Mouse (Mus musculus): ENCODE results near the gene Gm30083. TPM values are rescaled to one million over a fixed set of nuclear protein-coding genes. Genes with fewer than 3 reads are reported as not detected.

Gm30083 gene
- polyA plus RNA-seq, 1 experiment from 2014 or later = not detected

DNA sequence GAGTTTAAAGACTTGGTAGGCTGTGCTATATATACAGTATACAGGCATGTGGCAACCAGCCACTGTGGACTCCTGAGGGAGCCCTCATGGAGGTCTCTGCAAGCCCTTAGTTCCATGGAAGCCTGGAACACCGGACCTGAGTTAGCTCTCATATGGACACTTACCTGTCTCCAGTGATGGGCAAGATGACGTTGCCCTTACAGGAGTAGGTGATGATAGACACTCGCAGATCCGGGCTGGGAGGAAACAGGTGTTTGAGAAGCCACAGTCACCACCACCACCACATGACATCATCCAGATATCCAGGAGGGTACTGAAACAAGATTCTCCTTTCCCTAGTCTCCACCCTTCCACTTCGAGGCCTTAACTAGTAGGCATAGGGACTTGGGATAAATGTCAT, 12.6 kb downstream of the Gm30083 start:
- Histone ChIP-seq H3K27me3 (ENCODE audit: control insufficient read depth, insufficient read depth, low read length) (no peaks in the 10 kb centered on the region), H3K4me3 (ENCODE audit: low read length) (no peak overlapping the region), H3K9ac (ENCODE audit: low read length) (no peak overlapping the region), H3K4me1 (ENCODE audit: control insufficient read depth, insufficient read depth, low read length) (no peaks in the 10 kb centered on the region), H3K36me3 (ENCODE audit: control insufficient read depth, insufficient read depth) (no peaks in the 10 kb centered on the region), H3K4me2 (ENCODE audit: low read depth, low read length) (no peak overlapping the region), H3K27ac (ENCODE audit: low read length) (no peak overlapping the region), H3K9me3 (replicated peaks; ENCODE audit: control insufficient read depth, low read length) (no peaks in the 10 kb centered on the region)
- ATAC-seq (replicated peaks; ENCODE audit: extremely low read depth, insufficient read depth, low FRiP score) = no peak
- WGBS = 70% methylated on average over 5 of the region's 5 CpGs

DNA sequence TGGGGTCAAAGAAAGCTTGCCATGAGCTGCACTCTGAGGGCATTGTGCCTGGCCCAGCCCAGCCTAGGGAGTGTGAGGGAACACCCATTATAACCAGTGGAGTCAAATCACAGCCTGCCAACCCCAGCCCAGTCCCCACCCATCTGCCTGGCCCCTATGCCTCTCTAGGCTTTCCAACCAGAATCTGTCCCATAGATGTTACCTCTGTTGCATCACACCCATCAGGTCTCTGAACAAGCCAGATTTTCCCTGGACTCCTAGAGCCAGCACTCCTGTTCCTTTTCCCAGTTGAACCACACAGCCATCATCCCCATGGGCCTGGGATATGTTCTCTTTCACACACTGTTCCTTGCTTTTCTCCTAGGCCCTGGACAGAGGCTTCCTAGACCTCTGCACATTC, 13.5 kb downstream of the Gm30083 start:
- Histone ChIP-seq H3K4me1 (ENCODE audit: control insufficient read depth, insufficient read depth, low read length) (no peaks in the 10 kb centered on the region), H3K4me3 (ENCODE audit: low read length) (no peak overlapping the region), H3K36me3 (ENCODE audit: control insufficient read depth, insufficient read depth) (no peaks in the 10 kb centered on the region), H3K4me2 (ENCODE audit: low read depth, low read length) (no peak overlapping the region), H3K27ac (ENCODE audit: low read length) (no peak overlapping the region), H3K9ac (ENCODE audit: low read length) (no peak overlapping the region), H3K27me3 (ENCODE audit: control insufficient read depth, insufficient read depth, low read length) (no peaks in the 10 kb centered on the region), H3K9me3 (replicated peaks; ENCODE audit: control insufficient read depth, low read length) (no peaks in the 10 kb centered on the region)
- no peak for ATAC-seq (replicated peaks; ENCODE audit: extremely low read depth, insufficient read depth, low FRiP score)

DNA sequence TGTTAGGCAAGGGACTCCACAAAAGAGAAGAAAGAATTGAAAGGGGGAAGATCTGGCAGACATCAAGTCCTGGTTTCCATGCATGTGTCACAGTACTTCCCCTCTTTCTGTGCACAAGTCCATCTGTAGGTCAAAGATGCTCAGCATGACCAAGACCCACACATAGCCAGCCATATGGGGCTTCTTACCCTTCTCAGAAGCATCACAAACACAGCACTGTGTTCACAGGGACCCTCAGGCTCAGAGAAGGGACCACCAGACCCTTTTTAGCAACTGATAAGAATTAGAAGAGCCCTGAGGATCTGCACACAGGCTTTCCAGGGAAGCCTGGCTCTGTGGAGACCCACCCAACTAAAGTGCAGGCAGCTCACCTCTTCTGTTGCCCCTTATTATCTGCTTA, 14.9 kb downstream of the Gm30083 start:
- ATAC-seq (replicated peaks; ENCODE audit: extremely low read depth, insufficient read depth, low FRiP score) = no peak
- H3K27ac ChIP-seq (ENCODE audit: low read length) = no peak overlapping the region
- H3K4me3 ChIP-seq (ENCODE audit: low read length) = no peak overlapping the region
- no peak overlapping the region for H3K4me2 ChIP-seq (ENCODE audit: low read depth, low read length)
- no peak overlapping the region for H3K9ac ChIP-seq (ENCODE audit: low read length)
- H3K9me3 ChIP-seq (replicated peaks; ENCODE audit: control insufficient read depth, low read length) = no peaks in the 10 kb centered on the region
- no peaks in the 10 kb centered on the region for H3K27me3 ChIP-seq (ENCODE audit: control insufficient read depth, insufficient read depth, low read length)
- H3K4me1 ChIP-seq (ENCODE audit: control insufficient read depth, insufficient read depth, low read length) = no peaks in the 10 kb centered on the region
- no peaks in the 10 kb centered on the region for H3K36me3 ChIP-seq (ENCODE audit: control insufficient read depth, insufficient read depth)

DNA sequence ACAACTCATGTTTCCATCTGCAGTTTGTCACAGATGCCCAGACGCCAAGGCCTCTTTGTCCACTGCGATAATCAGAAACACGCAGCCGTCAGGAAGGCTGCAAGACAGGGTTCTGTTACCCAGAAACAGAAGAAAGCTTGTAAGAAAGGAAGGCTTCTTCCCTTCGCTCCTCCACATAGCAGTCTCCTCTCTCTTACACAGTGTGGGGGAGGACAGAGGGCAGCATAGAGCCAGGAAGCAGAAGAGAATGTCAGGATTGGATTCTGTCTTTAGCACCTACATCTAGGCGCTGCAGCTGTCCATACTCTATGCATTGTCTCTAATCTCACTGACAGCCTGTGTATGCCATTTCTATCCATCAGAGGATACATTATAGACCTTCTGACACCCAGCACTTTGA, 17.6 kb downstream of the Gm30083 start:
- Histone ChIP-seq H3K9me3 (replicated peaks; ENCODE audit: control insufficient read depth, low read length) (no peaks in the 10 kb centered on the region), H3K4me2 (ENCODE audit: low read depth, low read length) (no peak overlapping the region), H3K27ac (ENCODE audit: low read length) (no peak overlapping the region), H3K36me3 (ENCODE audit: control insufficient read depth, insufficient read depth) (no peaks in the 10 kb centered on the region), H3K27me3 (ENCODE audit: control insufficient read depth, insufficient read depth, low read length) (no peaks in the 10 kb centered on the region), H3K4me1 (ENCODE audit: control insufficient read depth, insufficient read depth, low read length) (0 out of 2 replicates have a peak, but pooled peaks cover 2% of the 10 kb centered on the region), H3K4me3 (ENCODE audit: low read length) (no peak overlapping the region), H3K9ac (ENCODE audit: low read length) (no peak overlapping the region)
- WGBS = 30% methylated on average over 6 of the region's 6 CpGs
- ATAC-seq (replicated peaks; ENCODE audit: extremely low read depth, insufficient read depth, low FRiP score) = no peak

DNA sequence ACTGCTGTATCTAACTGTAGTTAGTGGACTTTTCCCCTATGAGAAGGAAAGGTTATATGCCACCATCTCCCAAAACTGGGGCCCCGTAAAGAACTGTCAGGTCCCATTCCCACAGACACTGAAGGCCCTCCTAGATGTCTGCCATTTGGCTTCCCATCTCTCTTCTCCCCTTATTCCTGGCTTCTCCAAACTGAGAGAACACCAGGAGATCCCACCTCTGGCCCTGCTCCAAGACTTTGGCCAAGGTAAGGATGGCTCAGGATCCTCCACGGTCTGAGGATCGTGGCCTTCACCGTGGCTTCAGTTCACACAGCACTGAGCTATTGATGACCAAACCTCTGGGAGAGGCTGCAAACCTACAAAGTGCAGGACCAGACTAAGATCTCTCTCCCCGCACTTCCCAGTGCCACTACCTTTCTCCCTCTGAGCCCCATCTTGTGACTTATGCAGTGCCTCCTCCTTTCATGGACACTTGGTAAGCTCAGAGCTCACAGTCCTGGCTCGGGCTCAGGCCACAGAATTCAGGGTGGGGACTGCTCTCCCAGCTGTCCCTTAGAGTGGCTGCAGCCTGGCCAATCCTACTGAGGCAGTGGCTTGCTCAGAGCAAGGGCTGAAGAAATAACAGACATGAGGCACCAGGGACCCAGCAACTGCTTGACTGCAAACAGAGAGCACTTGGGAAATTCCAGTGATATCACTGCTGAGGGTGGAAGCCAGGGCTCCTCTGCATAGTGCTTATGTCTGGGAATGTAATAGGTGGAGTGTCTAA, 21.3 kb downstream of the Gm30083 start:
- Histone ChIP-seq H3K9ac (ENCODE audit: low read length) (no peak overlapping the region), H3K4me1 (ENCODE audit: control insufficient read depth, insufficient read depth, low read length) (0 out of 2 replicates have a peak, but pooled peaks cover 2% of the 10 kb centered on the region), H3K27ac (ENCODE audit: low read length) (no peak overlapping the region), H3K4me2 (ENCODE audit: low read depth, low read length) (no peak overlapping the region), H3K9me3 (replicated peaks; ENCODE audit: control insufficient read depth, low read length) (no peaks in the 10 kb centered on the region), H3K36me3 (ENCODE audit: control insufficient read depth, insufficient read depth) (no peaks in the 10 kb centered on the region), H3K4me3 (ENCODE audit: low read length) (no peak overlapping the region), H3K27me3 (ENCODE audit: control insufficient read depth, insufficient read depth, low read length) (no peaks in the 10 kb centered on the region)
- peak; percentile 45 for ATAC-seq (replicated peaks; ENCODE audit: extremely low read depth, insufficient read depth, low FRiP score)
- 80% methylated on average over 6 of the region's 6 CpGs for WGBS

DNA sequence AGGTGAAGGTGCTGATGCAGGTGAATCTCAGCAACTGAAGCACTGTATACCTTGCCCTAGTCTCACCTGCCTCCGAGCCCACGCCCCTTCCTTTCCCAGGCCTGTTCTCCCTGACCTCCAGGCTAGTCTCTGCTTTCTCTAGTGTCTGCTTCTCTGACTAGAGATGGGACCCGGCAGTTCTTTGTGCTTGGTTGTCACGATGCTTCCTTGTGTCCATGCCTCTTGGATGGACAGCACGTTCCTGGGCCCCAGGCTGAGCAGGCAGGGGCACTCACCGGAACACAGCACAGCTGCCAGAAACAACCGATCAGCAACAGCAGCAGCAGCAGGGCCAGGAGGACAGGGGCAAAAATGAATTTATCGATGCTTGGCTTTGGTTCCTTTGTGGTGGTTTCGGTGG, 21.9 kb downstream of the Gm30083 start:
- no peak for ATAC-seq (replicated peaks; ENCODE audit: extremely low read depth, insufficient read depth, low FRiP score)
- H3K36me3 ChIP-seq (ENCODE audit: control insufficient read depth, insufficient read depth) = no peaks in the 10 kb centered on the region
- H3K4me3 ChIP-seq (ENCODE audit: low read length) = no peak overlapping the region
- H3K9me3 ChIP-seq (replicated peaks; ENCODE audit: control insufficient read depth, low read length) = no peaks in the 10 kb centered on the region
- H3K27me3 ChIP-seq (ENCODE audit: control insufficient read depth, insufficient read depth, low read length) = no peaks in the 10 kb centered on the region
- WGBS = 90% methylated on average over 9 of the region's 9 CpGs
- no peak overlapping the region for H3K4me2 ChIP-seq (ENCODE audit: low read depth, low read length)
- H3K9ac ChIP-seq (ENCODE audit: low read length) = no peak overlapping the region
- H3K4me1 ChIP-seq (ENCODE audit: control insufficient read depth, insufficient read depth, low read length) = 0 out of 2 replicates have a peak, but pooled peaks cover 2% of the 10 kb centered on the region
- no peak overlapping the region for H3K27ac ChIP-seq (ENCODE audit: low read length)

DNA sequence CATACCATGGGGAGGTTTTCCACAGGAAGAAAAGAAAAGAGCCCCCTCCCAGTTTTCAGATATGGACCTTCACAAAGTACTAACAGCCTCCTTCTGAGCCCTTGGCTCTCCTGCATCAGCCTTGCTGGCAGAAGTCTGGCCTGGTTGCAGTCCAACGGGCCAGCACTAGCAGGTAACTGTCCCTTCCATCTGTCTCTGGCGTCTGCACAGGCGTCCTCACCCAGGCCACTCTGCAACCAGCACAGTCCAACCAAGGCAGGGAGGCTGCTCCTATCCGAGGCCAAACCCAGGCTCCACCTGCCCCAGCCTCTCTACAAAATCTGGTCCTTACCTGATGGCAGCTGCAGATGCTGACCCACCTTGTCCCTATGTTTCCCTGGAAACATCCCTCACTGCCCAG, 23.0 kb downstream of the Gm30083 start:
- WGBS = 60% methylated on average over 4 of the region's 4 CpGs
- H3K4me2 ChIP-seq (ENCODE audit: low read depth, low read length) = no peak overlapping the region
- no peak for ATAC-seq (replicated peaks; ENCODE audit: extremely low read depth, insufficient read depth, low FRiP score)
- no peak overlapping the region for H3K9ac ChIP-seq (ENCODE audit: low read length)
- H3K4me1 ChIP-seq (ENCODE audit: control insufficient read depth, insufficient read depth, low read length) = 0 out of 2 replicates have a peak, but pooled peaks cover 2% of the 10 kb centered on the region
- H3K27me3 ChIP-seq (ENCODE audit: control insufficient read depth, insufficient read depth, low read length) = no peaks in the 10 kb centered on the region
- H3K4me3 ChIP-seq (ENCODE audit: low read length) = no peak overlapping the region
- no peak overlapping the region for H3K27ac ChIP-seq (ENCODE audit: low read length)
- H3K36me3 ChIP-seq (ENCODE audit: control insufficient read depth, insufficient read depth) = no peaks in the 10 kb centered on the region
- no peaks in the 10 kb centered on the region for H3K9me3 ChIP-seq (replicated peaks; ENCODE audit: control insufficient read depth, low read length)

DNA sequence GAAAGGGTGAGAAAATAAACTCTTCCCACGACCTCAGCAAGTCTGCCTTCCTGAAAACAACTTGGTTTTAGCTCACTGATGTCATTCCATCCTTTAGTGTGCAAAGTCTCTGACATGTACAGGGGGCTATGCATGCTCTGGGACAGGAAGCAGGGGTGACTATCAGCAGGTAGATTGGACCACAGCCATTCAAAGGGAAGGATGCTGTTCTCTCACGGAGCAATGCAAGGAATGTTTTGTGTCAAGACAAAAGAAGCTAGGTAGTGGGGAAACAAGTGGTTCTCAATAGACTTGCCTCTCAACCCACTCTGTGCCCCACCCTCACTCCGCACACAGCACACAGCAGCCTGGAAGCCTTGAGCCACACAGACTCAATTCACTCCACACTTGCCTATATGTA, 25.8 kb downstream of the Gm30083 start:
- Histone ChIP-seq H3K9ac (ENCODE audit: low read length) (no peak overlapping the region), H3K27me3 (ENCODE audit: control insufficient read depth, insufficient read depth, low read length) (no peaks in the 10 kb centered on the region), H3K4me2 (ENCODE audit: low read depth, low read length) (no peak overlapping the region), H3K4me1 (ENCODE audit: control insufficient read depth, insufficient read depth, low read length) (0 out of 2 replicates have a peak, but pooled peaks cover 2% of the 10 kb centered on the region), H3K9me3 (replicated peaks; ENCODE audit: control insufficient read depth, low read length) (no peaks in the 10 kb centered on the region), H3K36me3 (ENCODE audit: control insufficient read depth, insufficient read depth) (no peaks in the 10 kb centered on the region), H3K4me3 (ENCODE audit: low read length) (no peak overlapping the region), H3K27ac (ENCODE audit: low read length) (no peak overlapping the region)
- 44% methylated on average over 3 of the region's 3 CpGs for WGBS
- ATAC-seq (replicated peaks; ENCODE audit: extremely low read depth, insufficient read depth, low FRiP score) = no peak

DNA sequence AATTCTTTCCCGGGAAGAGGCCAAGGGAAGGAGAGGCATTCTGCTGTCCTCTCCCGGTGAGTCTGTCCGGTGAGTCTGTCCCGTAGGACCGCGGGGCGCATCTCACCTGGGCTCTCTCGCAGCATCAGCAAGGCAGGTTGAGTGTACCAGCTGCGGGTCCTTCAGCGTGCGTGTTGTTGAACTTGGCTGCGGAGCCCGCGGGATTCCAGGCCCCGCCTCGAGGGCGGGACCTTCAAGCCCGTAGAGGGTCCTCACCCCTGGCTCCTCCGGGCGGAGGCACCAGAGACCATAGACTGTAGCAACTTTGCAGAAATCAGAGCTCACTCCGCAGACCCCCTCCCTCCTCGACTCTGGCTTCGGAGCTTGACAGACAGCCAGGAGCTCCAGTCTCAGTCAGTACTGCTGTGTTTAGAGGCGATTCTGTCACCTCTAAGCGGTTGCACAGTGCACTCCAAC, 36.4 kb downstream of the Gm30083 start, which contains the start of gene Zfp488:
Zfp488 (minus strand) TSS at position 161 of the 456 bp plus-strand sequence.
- no peaks in the 10 kb centered on the region for H3K9me3 ChIP-seq (replicated peaks; ENCODE audit: control insufficient read depth, low read length)
- no peak within 1 kb of the TSS for H3K27ac ChIP-seq (ENCODE audit: low read length)
- H3K4me2 ChIP-seq (ENCODE audit: low read depth, low read length) = peak within 1 kb of the TSS; percentile 69
- peak within 1 kb of the TSS; percentile 43 for H3K4me3 ChIP-seq (ENCODE audit: low read length)
- no peaks in the 10 kb centered on the region for H3K36me3 ChIP-seq (ENCODE audit: control insufficient read depth, insufficient read depth)
- under 1% methylated on average over 25 of the region's 25 CpGs for WGBS
- H3K4me1 ChIP-seq (ENCODE audit: control insufficient read depth, insufficient read depth, low read length) = no peaks in the 10 kb centered on the region; the same call in 1 of the 2 replicates
- ATAC-seq (replicated peaks; ENCODE audit: extremely low read depth, insufficient read depth, low FRiP score) = no peak
- no peak within 1 kb of the TSS for H3K9ac ChIP-seq (ENCODE audit: low read length)
- peaks cover 10% of the 10 kb centered on the region for H3K27me3 ChIP-seq (ENCODE audit: control insufficient read depth, insufficient read depth, low read length)
